Mouse (Mus musculus) gastrocnemius, adult 8-10 months (tissue): Measurements from ENCODE around the gene Samsn1. TPM values are rescaled to one million over a fixed set of nuclear protein-coding genes. Genes with fewer than 3 reads are reported as not detected.

Experiments
- DNase-seq, 2 experiments: peaks; one replicate each; pipeline ENCODE4 v3.0.0; 2022; ENCODE audit warnings: low spot score in 2 of 2
- total RNA-seq, 4 experiments: library from RNA; stranded (reverse); gene quantifications; 2 replicates each; pipeline ENCODE4 v1.2.4; 2022

Samsn1 gene
- total RNA-seq, 4 experiments from 2014 or later, result 0.20 TPM; not detected in 3

DNA sequence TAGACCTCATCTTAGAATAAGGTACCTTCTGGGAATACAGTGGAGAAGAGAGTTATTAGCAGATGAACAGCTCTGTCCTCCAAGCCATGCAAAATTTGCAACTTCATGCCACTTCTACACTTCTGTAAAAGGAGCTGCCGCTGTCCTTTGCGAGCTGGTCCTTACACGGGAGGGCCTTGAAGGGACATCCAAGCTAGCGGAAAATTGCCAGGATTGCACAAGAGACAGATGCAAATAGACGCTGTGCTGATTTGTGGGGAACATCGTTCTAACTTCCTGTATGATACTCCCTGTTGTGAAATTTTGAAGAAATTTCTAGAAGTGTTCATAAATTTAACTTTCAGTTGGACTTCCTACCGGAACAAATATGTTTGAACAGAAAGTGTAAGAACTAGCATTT is 61.0 kb downstream of the Samsn1 start:
- peak in 1 of 2 experiments; percentile 3 for DNase-seq

DNA sequence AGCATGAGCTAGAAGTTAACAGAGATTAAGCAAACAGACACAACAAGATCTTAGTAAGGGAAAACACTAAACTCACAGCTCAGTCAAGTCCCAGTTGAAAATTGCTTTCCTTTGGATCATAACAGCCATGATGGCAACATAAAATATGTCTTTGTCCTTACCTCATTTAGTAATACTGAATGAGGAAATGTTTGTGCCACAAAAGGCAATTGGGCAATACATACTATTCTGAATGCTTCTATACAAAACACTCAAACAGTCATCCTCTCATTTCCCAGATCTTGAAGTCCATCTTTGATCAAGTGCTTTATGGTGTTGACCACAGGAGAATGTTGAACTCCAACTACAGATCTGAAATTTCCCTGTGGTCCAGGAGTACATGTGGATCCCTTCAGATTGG is 88.7 kb downstream of the Samsn1 start:
- DNase-seq, result no peak

DNA sequence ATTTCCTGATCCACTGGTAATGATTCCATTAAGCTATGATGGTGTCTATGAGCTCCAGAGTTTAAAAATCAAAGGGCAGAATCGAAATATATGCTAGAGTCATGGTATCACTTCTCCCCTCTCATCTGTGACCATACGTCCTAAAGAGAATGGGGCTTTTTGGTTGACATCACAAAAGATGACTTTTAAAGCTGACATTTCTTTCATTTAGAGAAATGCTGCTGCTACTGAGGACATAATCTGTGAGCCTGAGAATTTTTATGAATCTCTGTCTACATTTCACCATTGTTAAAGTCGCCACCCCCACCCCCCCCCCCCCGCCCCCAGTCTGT is 91.9 kb downstream of the Samsn1 start:
- no peak for DNase-seq

DNA sequence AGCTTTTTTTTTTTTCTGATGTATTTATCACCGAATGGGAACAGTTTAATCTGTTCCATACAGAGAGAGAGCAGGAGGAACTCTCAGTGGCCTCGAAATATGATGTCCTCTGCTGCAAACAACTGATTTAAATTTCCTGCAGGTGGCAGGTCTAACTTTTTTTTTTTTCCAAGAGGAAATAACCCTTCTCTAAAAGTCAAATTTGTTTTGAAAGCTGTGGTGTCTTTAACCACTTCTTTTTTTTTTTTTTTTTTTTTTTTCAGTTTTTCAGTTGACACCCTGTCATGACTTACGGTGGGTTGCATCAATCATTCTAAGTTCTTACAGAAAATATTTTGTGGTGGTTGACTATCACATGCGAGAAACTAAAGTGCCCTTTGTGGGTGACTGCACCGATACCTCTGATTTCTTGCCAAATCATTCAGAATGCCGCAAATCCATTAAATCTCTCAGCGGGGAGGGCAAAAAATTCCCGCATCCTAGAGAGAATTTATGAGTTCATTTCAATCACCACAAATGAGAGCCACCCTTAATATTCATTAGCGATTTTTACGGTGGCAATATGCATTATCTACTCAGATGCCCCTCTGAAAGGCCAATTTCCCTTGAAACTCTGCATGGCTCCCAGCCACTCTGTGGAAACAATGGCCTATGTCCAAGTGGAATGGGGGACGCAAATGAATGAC is 92.4 kb downstream of the Samsn1 start:
- DNase-seq, result no peak

DNA sequence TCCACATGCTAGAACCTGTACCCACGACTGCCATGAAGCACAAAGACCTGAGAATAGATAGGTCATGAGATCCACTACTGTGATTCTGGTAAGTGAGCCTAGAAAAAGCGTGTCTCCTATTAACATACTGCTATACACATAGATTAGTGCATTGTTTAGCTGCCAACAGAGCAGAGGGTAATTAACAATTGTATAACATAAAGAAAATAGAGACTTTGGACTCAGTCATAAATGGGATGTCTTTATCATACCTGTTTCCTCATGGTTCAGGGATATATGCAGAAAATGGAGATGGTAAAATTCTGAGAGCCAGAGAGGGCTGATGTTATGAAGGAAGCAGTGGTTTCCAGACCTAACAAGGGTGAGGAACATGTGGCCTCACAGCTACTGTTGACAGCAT is 95.6 kb downstream of the Samsn1 start:
- DNase-seq, result no peak

DNA sequence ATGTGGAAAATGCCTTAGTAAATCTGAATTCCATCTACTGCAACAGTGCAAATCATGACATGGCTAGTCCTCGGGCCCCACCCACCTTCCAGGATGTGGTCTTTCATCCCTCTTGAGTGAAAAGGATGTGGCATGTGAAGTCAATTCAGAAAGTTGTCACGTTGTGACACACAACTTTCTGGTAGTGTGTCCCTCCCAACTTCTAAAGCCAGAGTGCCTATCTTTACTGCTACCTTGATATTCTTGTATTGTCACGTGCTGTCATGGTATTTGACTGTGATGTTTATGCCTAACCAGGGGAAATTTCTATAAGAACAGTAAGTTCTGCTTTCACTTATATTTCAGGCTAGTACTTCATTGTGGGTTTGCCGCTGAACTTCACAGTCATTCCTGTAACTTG is 101.2 kb downstream of the Samsn1 start:
- DNase-seq, result no peak

DNA sequence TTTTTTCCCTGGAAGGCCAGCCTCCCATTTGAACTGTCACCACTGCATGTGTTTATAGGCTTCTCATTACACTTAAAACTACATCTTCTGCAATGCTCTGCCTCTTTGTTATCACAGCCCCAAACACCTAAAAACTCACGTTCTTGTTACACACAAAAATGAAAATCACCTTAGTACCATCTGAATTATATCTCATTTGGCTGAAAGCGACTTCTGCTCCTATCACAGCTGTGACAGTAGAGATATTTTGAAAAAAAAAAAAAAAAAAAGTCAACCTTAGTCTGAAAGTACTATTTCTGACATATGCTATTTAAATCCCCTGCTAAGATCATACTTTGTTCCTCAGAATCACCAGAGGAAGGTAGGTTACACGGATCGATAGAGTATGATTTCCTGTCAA is 102.8 kb downstream of the Samsn1 start:
- no peak for DNase-seq

DNA sequence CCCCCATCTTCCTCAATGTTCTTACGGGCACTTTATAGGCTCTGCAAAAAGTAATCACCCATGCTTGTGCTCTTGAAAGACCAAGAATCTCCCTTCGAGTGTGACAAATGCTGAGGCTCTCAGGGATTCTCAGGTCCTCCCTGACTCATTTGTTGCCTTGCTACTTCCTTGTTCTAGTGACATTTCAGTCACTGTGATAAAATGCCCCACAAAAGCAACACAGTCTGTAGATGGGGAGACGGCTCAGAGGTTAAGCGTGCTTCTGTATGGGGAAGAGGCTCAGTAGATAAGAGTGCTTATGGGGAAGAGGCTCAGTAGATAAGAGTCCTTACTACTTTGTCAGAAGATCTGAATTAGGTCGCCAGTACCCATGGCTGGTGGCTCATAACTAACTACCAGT is 104.4 kb downstream of the Samsn1 start:
- no peak for DNase-seq

DNA sequence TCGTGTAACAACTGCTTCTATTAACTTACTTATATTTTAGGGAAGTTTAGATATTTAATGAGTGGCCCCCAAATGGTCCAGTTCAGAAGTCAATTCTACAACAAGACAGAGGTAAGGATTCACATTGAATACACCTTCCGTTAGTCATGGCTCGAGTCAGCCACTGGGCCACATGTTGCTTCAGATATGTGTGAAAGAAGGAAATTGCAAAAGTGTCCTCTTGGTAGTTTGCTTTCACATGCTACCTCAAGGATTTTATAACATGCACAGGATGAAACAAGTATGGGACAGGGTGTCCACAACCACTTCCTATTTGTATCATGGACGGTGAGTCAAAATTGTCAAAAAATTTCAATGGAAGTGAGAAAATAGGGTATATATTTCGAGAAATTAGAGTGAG is 110.0 kb downstream of the Samsn1 start:
- DNase-seq, result no peak

DNA sequence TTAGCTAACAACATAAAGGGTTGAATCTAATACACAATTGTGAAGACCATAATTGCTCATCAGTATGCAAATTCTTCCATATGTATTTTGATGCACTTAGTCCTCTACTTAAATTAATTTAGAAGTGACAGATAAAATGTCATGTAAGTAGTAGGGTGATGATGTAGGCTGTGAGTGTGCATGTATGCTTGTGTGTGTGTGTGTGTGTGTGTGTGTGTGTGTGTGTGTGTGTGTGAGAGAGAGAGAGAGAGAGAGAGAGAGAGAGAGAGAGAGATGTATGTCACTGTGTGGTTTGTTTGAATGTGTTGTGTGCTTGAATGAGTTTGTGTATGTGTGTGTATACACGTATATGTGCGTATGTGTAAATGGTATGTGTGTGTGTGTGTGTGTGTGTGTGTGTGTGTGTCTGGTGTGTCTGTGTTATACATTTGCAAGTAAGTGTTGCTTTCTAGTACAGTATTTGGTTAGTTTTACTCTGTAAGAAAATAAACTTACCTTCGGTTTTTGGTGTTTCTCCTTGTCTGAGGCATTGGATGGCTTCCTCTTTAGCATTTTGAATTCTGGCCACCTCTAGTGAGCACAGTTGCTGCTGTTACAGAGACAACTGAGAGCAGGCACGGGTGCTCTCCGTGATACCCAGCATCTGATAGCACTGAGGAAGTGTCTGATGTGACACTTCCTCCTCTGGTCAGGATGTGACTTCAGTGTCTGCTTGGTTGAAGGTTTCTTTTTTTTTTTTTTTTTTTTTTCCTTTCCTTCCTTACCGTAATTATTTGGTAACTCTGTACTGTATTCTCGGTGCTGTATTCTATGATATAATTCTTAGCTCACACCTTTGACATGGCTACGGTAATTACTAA is 113.2 kb downstream of the Samsn1 start:
- no peak for DNase-seq

DNA sequence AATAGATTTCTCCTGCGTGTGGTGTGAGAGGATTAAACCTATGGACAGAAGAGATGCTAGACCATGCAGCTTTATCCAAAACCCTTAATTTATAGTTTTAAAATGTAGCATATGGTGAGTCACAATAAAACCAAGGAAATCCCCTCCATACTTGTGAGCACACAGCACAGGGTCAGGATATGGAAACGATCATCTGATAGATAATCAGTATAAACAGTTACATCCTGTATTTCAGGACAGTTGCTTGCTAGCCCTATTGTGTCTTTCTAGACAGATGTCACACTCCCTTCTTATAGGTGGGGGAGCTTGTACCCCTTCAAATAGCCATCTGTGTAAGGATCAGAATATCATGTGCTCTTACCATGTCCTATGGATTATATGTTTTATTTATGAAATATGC is 115.3 kb downstream of the Samsn1 start:
- no peak for DNase-seq

DNA sequence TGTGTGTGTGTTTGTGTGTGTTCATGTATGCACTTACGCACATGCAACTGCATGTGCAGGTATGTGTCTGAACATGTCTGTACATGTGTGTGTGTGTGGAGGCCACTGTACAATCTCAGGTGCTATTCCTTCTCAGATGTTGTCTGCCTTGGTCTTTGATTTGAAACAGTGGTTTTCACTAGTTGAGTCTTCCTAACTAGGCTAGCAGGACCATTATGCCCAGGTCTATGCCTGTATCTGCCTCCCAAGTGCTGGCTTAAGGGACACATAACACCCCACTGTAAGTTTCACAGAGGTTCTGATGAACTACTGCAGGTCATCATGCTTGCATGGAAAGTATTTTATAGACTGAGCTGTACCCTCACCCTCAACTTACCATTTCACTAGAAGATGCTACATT is 115.8 kb downstream of the Samsn1 start:
- DNase-seq, result no peak

DNA sequence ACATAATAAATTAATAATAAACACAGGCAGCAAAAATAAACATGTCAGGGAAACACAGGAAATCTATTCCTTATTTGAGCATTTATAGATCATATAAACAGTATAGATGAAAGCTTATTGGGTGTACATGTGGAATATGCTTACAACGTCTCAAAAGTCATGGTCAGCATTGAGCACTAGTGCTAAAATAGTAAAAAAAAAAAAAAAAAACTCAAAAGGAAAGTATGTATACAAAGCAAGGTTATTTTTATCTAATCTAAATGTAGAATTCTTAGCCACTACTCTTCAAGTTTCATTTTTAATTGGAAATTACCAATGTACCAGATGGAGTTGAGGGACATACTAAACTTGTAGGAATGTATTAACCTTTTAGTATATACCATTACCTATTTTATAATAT is 116.8 kb downstream of the Samsn1 start:
- no peak for DNase-seq

DNA sequence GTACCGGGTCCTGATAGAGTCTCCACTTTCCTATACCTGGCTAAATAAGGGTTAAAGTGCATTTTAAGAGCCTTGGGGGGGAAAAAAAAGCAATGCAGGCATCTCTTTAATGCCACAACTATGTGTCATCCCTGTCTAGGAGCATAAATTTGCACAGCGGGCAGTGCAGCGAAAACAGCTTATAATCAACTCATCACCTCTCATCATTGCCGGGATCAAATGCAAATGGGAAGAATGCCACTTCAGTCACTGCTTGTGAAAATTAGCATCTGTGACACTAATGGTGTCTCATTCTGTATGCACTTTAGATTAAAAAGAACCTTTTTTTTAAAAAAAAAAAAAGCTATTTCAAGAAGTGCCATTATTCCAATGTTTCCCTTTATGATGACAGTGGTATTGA is 118.0 kb downstream of the Samsn1 start:
- no peak for DNase-seq

DNA sequence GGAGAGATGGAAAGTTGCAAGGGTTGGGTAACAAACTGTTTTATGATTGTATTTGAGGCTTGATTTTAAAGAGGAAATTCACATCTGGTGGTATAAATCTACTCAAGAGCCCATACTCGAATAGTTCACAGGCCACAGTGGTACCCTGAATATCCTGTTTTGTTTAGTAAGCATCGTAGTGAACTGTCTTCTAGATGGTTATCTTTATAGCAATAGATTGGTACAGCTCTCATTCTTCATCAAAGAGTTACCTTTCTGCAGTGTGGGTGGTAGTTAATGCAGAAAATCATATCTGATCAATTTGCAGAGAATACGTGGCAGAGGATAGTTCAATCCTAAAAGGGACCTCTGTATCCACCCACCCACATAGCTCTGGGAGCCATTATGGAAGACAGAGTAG is 119.1 kb downstream of the Samsn1 start:
- no peak for DNase-seq

DNA sequence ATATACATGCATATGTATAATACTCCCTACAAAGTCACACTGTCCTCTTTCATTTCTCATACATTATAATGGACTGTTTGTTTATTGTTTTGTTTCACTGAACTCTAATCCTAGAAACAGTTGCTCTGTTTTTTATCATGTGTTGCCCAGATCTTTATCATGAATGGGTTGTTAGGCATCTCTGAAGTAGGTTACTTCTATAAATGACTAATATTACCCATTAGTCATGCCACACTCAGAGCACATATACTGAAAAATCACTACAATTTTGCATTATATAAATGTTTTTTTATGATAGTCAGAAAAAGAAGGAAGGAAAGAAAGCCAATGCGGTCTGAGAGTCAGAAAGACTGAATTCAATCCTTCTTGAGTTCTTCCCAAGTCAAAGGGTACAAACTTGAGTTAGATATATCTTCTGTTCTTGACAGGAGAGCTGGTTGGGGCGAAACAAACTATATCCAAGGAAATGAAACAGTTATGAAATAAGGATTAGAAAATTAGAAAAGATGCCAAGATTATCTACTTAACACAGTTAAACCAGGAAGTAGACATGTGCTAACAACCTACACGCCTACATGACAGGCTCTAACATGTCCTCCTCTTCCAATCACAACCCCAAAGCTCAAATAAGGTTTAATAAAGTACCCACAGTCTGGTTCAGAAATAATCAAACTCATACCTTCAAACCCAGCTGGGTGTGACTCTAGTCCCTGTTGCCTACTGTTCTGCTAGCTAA is 122.0 kb downstream of the Samsn1 start:
- no peak for DNase-seq

DNA sequence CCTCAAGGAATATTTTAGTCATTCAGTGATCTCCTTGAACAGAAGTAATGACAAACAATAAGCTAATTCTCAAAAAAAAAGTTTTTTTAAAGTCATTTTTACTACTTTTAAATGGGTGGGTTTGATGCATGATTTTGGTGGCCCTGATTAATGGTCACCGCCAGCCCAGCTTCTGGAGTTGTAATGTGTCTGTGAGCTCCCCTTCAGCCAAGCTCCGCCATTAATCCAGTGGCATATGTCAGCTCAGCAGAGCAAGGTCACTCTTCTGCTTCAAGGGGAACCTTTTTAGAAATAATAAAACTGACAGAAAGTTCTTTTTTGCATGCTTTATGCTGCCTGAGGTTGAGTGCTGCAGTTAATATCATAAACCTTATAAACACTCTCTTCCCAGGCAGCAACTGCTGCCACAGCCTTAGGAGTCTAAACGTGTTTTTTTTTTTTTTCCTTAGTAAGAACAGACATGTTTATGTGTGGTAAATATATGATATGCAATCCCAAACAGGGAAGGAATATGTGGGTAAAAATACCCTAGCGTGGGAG is 124.2 kb downstream of the Samsn1 start:
- no peak for DNase-seq

DNA sequence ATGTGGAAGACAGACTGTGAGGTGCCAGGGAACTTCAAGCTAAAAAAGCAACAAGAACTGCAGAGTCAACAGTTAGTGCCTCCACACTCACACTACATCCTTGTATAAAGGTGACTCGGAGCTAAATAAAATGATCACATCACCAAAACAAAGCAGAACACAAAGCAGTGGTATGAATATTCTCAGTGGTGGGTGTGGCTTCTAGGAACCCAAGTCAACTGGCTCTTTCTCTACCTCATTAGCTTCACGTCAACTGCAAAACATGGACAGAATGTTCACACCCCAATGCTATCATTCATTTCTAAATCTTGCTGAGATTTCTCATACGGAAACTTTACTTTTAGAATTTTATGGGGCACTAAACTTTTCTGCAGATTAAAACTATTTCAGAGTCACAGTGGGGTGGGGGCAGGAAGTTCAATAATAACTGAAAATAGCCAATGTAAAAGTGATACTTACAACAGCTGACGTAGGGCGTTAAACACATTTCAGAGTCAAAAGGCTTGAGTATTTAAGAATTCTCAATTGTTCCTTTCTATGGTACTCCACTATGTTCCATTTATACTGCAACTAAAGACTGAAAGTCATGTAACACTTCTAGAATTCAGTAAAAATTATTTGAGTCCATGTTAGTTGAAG is 127.7 kb downstream of the Samsn1 start:
- DNase-seq, result no peak

DNA sequence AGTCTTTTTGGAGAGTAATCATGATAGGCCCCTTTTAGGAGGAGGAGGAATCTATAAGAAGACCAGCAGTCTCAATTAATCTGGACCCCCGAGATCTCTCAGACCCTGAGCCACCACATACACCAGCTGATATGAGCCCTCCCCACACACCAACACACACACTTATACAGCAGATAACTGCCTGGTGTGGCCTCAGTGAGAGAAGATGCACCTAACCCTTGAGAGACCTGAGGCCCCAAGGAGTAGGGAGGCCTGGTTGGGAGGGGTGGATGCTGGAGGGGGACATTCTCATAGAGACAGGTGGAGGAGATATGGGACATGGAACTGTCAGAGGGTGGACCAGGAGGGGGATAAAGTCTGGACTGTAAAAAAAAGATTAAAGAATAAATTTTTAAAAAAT is 128.6 kb downstream of the Samsn1 start:
- DNase-seq, result no peak

DNA sequence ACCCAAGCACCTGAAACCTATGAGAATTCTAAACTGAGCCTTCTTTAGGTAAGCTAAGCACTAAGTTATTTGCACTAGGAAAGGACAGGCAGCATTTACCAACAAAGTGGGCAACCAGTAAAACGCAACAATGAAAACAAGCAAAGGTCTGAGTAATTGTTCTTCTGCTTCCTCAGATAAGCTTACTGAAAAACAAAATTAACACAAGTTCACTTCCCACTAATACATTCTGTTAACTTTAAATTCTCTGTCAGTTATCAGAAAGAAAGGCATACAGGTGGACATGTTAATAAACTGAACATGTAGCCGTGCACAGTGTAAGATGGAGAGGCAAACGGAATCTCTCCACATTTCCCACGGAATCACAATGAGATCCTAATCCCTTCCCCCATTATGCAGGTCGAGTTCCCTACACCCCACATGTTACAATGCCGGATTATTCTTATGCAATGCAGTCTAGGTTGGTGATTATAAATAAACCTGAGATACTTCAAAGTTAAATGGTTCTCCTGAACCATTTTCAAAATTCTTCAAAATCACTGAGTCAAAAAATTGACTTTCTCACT is 132.9 kb downstream of the Samsn1 start:
- no peak for DNase-seq

DNA sequence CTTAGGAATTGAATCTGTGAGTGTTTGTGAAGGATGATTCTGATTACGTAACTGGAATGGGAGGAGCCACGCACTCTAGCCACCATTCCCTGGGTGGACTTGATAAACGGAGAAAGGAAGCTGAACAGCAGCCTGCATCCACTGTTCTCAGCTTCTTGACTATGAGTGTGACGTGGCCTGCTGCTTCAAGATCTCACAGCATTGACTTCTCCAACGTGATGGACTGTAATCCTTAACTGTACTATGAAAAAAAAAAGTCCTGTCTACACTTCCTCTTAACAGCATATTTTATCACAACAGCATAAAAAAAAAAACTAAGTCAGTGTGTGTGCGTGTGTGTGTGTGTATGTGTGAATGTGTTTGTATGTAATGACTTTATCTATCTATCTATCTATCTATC is 134.9 kb downstream of the Samsn1 start:
- no peak for DNase-seq
